22 mouse cellular contexts compared by ENCODE assay signal in the genomic region with DNA sequence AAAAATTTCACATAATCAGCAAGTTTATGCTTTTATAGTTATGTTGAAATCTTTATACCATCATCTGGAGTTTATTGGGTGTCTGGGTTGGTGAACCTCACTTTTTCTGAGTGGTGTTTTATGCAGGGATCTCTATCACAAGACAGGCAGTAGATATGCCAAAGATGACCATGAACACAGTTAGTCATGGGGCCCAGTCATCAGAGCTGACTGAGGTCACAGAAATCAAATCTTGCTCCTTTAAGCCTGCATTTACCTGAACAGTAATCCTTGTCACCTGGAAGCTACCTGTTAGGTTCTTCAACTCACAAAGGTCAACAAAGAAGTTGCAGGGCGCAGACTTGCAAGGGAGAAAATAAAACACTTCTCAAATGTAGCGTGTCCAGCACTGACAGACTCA. TPM values are rescaled to one million over a fixed set of nuclear protein-coding genes. Genes with fewer than 3 reads are reported as not detected.
A peak's percentile ranks its signal among the peaks of the same experiment; 100 is the strongest.
DNase-seq lines count a peak whose midpoint lies in the region; ATAC-seq lines count a peak whose summit lies in the region.
"Had no signal": no experiment of that assay in that cellular context is flagged by ENCODE, and none has a peak within 500 bp of the region (broad histone marks: within the 10 kb centered on the region; RNA-seq: fewer than 3 reads in every experiment).

No protein-coding gene starts in this region.

- ATAC-seq in midbrain, embryonic 11.5 days (ENCODE audit: low FRiP score), result no peak
- ATAC-seq: activated CD4-positive, CD25-positive, alpha-beta regulatory T cell, adult 4 months; CD4-positive, CD25-positive, alpha-beta regulatory T cell, adult 4 months; Patski had no signal

- H3K4me2 ChIP-seq in midbrain, embryonic 11.5 days, result no peak overlapping the region

- H3K36me3 ChIP-seq in midbrain, embryonic 11.5 days (ENCODE audit: control insufficient read depth, insufficient read depth, low read length), result no peaks in the 10 kb centered on the region
- H3K36me3 ChIP-seq in midbrain, embryonic 10.5 days, result no peaks in the 10 kb centered on the region
- H3K36me3 ChIP-seq: G1E had no signal

- peak; percentile 34 to 81 for DNase-seq in adrenal gland, adult (ENCODE audit: inconsistent age in 2 of 2, low spot score in 1 of 2)
- DNase-seq in adrenal gland, postnatal 14 days, result no peak
- DNase-seq in adrenal gland, adult 2 months, result peak; percentile 73
- no peak for DNase-seq in adrenal gland, postnatal 25 days
- peak; percentile 59 for DNase-seq in midbrain, embryonic 11.5 days (ENCODE audit: low spot score, missing footprints)
- DNase-seq in midbrain, embryonic 10.5 days (ENCODE audit: low spot score), result no peak
- DNase-seq: adrenal gland, adult 8-10 months; adrenal gland, postnatal 10 days; B cell, adult 2 months; cerebellum, adult 11 months; cerebellum, adult 11-12 months; cerebellum, adult 18-20 months; cerebellum, adult 2 months; cerebellum, adult 8-10 months; cerebellum, adult 9-10 months; cerebellum, adult 9-11 months had no signal

- no peaks in the 10 kb centered on the region for H3K27me3 ChIP-seq in midbrain, embryonic 11.5 days (ENCODE audit: control insufficient read depth, insufficient read depth, low read length)
- H3K27me3 ChIP-seq in midbrain, embryonic 10.5 days (ENCODE audit: low read depth, poor library complexity, severe bottlenecking), result no peaks in the 10 kb centered on the region
- H3K27me3 ChIP-seq: Patski had no signal

- H3K9ac ChIP-seq in midbrain, embryonic 11.5 days (ENCODE audit: low read length), result no peak overlapping the region

- H3K4me1 ChIP-seq in midbrain, embryonic 11.5 days (ENCODE audit: control insufficient read depth, insufficient read depth, low read length), result no peaks in the 10 kb centered on the region
- 0 out of 2 replicates have a peak, but pooled peaks cover 5% of the 10 kb centered on the region for H3K4me1 ChIP-seq in midbrain, embryonic 10.5 days

- no peak overlapping the region for H3K27ac ChIP-seq in midbrain, embryonic 11.5 days (ENCODE audit: low read depth, low read length)
- H3K27ac ChIP-seq in midbrain, embryonic 10.5 days (replicated peaks), result no peak overlapping the region

- 89% methylated on average over 2 of the region's 2 CpGs for WGBS in midbrain, embryonic 11.5 days
- WGBS in midbrain, embryonic 10.5 days, result 86% methylated on average over 2 of the region's 2 CpGs

- H3K9me3 ChIP-seq in midbrain, embryonic 11.5 days (ENCODE audit: control insufficient read depth, low read length), result no peaks in the 10 kb centered on the region
- no peaks in the 10 kb centered on the region for H3K9me3 ChIP-seq in midbrain, embryonic 10.5 days (replicated peaks)

- H3K4me3 ChIP-seq in midbrain, embryonic 11.5 days (ENCODE audit: low read depth, low read length), result no peak overlapping the region
- no peak overlapping the region for H3K4me3 ChIP-seq in midbrain, embryonic 10.5 days

RNA-seq across cellular contexts. Expression of a gene that starts 14.8 kb away (rescaled TPM):
- 3.3 and 3.6 TPM in 2 replicates for total RNA-seq in adrenal gland, postnatal 14 days (2021)
- total RNA-seq in adrenal gland, adult 2 months (2021), result 1 to 10 TPM; 2.9 to 5.5 TPM
- 3.0 and 3.2 TPM in 2 replicates for polyA plus RNA-seq in adrenal gland, adult 2 months (2012; rRNA removed)
- total RNA-seq in adrenal gland, postnatal 25 days (2021), result 5.5 and 6.8 TPM in 2 replicates
- 8.5 and 10.4 TPM in 2 replicates for polyA plus RNA-seq in midbrain, embryonic 11.5 days (2014; fragmentation: Nextera tagmentation; extraction: Ambion mirVana)
- 7.8 and 8.0 TPM in 2 replicates for polyA plus RNA-seq in midbrain, embryonic 10.5 days (2016; fragmentation: Nextera tagmentation; extraction: Ambion mirVana)
- total RNA-seq: MEL had no signal
- polyA plus RNA-seq: C2C12, G1E, Patski had no signal

Comparison
In these comparisons a context has a peak if more than half of its experiments do, and no peak if none do; other contexts are left out.
1. DNase-seq: peak in adrenal gland, adult (2 of 2), adrenal gland, adult 2 months (single experiment) and midbrain, embryonic 11.5 days (single experiment); none in adrenal gland, postnatal 14 days (single experiment), adrenal gland, postnatal 25 days (single experiment) and midbrain, embryonic 10.5 days (single experiment).